ENCODE assay signal across 7 mouse cellular contexts in the genomic region with DNA sequence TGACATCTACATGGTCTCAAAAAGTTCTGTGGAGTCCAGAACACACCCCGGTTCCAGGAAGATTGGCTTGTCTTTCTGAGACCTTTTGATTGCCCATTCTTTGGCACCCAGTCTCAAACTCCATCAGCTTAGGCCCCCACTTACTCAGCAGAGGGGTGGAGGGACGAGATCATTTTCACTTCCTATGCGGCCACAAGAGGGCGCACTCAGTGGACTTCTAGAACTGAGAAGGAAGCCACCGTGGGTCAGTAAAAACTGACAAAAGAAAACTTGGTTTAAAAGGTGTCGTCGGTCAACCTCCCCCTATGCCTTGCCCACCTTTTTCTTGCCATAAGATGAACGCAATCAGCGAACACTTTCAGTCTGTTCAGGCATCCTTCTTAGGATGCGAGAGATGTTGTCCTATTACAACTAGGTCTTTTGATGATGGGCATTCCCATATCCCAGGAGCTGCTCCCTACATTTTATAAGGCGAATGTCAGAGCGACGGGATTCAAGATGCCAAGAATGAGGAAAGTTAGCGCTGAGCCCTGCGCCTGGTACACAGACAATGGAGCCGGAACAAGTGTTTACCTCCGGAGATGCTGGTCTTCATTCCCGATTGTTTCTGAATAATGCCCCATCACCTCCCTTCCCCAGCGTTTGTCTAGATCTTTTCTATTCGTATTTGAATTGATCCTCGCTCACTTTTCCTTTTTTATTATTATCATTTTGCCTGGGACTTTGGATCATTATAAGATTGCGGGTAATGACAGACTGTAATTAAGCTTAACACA. TPM values are rescaled to one million over a fixed set of nuclear protein-coding genes. Genes with fewer than 3 reads are reported as not detected.
DNase-seq lines count a peak whose midpoint lies in the region; TF ChIP-seq lines count a peak whose summit lies in the region.

No protein-coding gene starts in this region.

- H3K27ac ChIP-seq in gastrocnemius, adult 2 months: no peak overlapping the region
- H3K27ac ChIP-seq in left cerebral cortex, adult 2 months: no peak overlapping the region

- H3K9me3 ChIP-seq in megakaryocyte, embryonic 14.5 days: peaks cover 19% of the 10 kb centered on the region

- H3K4me3 ChIP-seq in gastrocnemius, adult 2 months: peak overlapping the region; percentile 61
- H3K4me3 ChIP-seq in left cerebral cortex, adult 2 months: peak overlapping the region; percentile 28
- peak overlapping the region; percentile 86 for H3K4me3 ChIP-seq in megakaryocyte, embryonic 14.5 days (replicated peaks)

- intact Hi-C loops in gastrocnemius, adult 2 months (cut with DNase I): loop anchor here (2.0 to 10.0 kb wide), 3 partner anchors 119 to 299 kb away; no protein-coding TSS in a partner anchor
- intact Hi-C loops in left cerebral cortex, adult 2 months (cut with DNase I): loop anchor here (5.0 kb wide), 2 partner anchors 142 to 307 kb away; no protein-coding TSS in a partner anchor

- TF ChIP-seq CTCF in gastrocnemius, adult 2 months (IDR thresholded peaks at IDR 0.05): peak; percentile 92
- TF ChIP-seq CTCF in left cerebral cortex, adult 2 months (IDR thresholded peaks at IDR 0.05): peak; percentile 85

- DNase-seq in adrenal gland, adult 18-20 months (ENCODE audit: low spot score in 2 of 2): peak; percentile 51 to 72
- peak; percentile 79 to 82 for DNase-seq in cerebellum, postnatal 36 days
- DNase-seq in gastrocnemius, adult 2 months: peak; percentile 81
- DNase-seq in hindlimb bud, embryonic 11.5 days (ENCODE audit: extremely low spot score, low read depth, low spot score): peak; percentile 57
- peak; percentile 64 to 79 for DNase-seq in left cerebral cortex, adult 2 months (ENCODE audit: extremely low spot score in 1 of 2, low spot score in 2 of 2)
- peak; percentile 85 for DNase-seq in right cerebral cortex, postnatal 4 days

- peaks cover 12% of the 10 kb centered on the region for H3K27me3 ChIP-seq in megakaryocyte, embryonic 14.5 days (replicated peaks)

- peaks cover 11% of the 10 kb centered on the region for H3K4me1 ChIP-seq in megakaryocyte, embryonic 14.5 days

- H3K36me3 ChIP-seq in megakaryocyte, embryonic 14.5 days (replicated peaks; ENCODE audit: low read length): no peaks in the 10 kb centered on the region

RNA-seq across cellular contexts. Expression of gene Ccdc149, which starts 44.1 kb away (rescaled TPM):
- total RNA-seq in adrenal gland, adult 18-20 months (2021): 1 to 10 TPM; 6.2 to 6.8 TPM
- total RNA-seq in gastrocnemius, adult 2 months (2021): 1 to 10 TPM; 1.2 to 1.6 TPM
- 10 to 100 TPM; 68.2 to 75.8 TPM for total RNA-seq in left cerebral cortex, adult 2 months (2021)
- 0.07 TPM in 1 of 2 replicates, not detected in the other for polyA plus RNA-seq in megakaryocyte, embryonic 14.5 days (2012; ENCODE audit: insufficient read depth, low replicate concordance)

RNA-seq across cellular contexts. Expression of gene Lgi2, which starts 50.8 kb away (rescaled TPM):
- 1 to 10 TPM in 1 of 2 experiments, under 1 TPM in 1; 0.46 to 2.2 TPM for total RNA-seq in adrenal gland, adult 18-20 months (2021)
- 1 to 10 TPM; 1.0 to 1.3 TPM for total RNA-seq in gastrocnemius, adult 2 months (2021)
- 10 to 100 TPM; 47.0 to 51.3 TPM for total RNA-seq in left cerebral cortex, adult 2 months (2021)
- not detected in 2 replicates for polyA plus RNA-seq in megakaryocyte, embryonic 14.5 days (2012; ENCODE audit: insufficient read depth, low replicate concordance)

Comparison
In these comparisons a context has a peak if more than half of its experiments do, and no peak if none do; other contexts are left out.
1. H3K4me3 ChIP-seq: peak in every context shown above with its lines; median percentile 86 in megakaryocyte, embryonic 14.5 days; 61 in gastrocnemius, adult 2 months; 28 in left cerebral cortex, adult 2 months.
2. RNA of gene Ccdc149, which starts 44.1 kb away (total RNA-seq): 68.2 to 75.8 TPM in left cerebral cortex, adult 2 months; 6.2 to 6.8 TPM in adrenal gland, adult 18-20 months and 1.2 to 1.6 TPM in gastrocnemius, adult 2 months; every median in the first group is over 4 times any median in the second.
3. RNA of gene Lgi2, which starts 50.8 kb away (total RNA-seq): 47.0 to 51.3 TPM in left cerebral cortex, adult 2 months; 0.46 to 2.2 TPM in adrenal gland, adult 18-20 months and 1.0 to 1.3 TPM in gastrocnemius, adult 2 months; every median in the first group is over 10 times any median in the second.
4. Peak in every context shown above with its lines, with median percentiles within 50 percentile points of each other: DNase-seq.